Mouse (Mus musculus): ENCODE data around the gene Ptprg. TPM values are rescaled to one million over a fixed set of nuclear protein-coding genes. Genes with fewer than 3 reads are reported as not detected.

Gene Ptprg
- total and polyA plus RNA-seq, 2 experiments from 2014 or later: 8.7 to 63.4 TPM

DNA sequence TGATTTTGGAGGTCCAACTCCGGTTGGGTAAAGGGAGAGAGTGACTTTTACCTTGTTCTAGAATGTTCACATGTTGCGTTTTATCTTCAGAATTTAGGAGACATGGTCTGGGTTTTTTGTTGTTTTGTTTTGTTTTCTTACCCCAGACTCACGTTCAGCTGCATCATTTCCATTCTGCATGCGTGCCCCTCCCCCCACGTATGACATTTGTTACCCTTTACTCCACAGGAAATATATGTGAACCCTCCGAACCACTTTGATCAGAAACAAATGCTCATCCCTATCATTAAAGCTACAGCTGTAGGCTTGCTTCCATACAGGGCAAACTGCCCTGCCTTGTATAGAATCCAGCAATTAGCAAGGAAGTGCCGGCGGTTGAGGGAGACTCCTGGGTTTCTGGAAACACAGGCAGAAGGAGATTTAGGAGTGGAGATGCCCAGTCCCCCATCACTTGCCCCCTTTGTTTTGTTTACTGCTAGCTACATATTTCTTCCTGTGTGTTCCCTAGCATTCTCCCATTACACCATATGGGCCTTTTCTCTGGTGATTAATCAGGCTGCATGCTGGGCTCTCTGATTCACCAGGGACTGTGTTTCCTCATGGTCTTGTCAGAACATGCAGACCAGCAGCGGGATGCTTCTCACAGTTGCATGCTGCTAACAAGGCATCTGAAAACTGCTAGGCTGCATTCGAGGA lies 130.2 kb downstream of the Ptprg start:
- no peak overlapping the region for H3K27ac ChIP-seq (ENCODE audit: low read depth)
- H3K4me2 ChIP-seq (ENCODE audit: low read depth, low read length): no peak overlapping the region
- ATAC-seq (ENCODE audit: insufficient read depth, low read depth) (no peak), DNase-seq (ENCODE audit: low spot score) (no peak)
- H3K4me3 ChIP-seq (ENCODE audit: low read depth, low read length): no peak overlapping the region
- H3K9me3 ChIP-seq (replicated peaks; ENCODE audit: control insufficient read depth, low read length): no peaks in the 10 kb centered on the region
- no peak overlapping the region for H3K9ac ChIP-seq (replicated peaks; ENCODE audit: low read depth, low read length)
- no peaks in the 10 kb centered on the region for H3K27me3 ChIP-seq (ENCODE audit: control insufficient read depth, insufficient read depth, low read length)
- H3K4me1 ChIP-seq (ENCODE audit: control insufficient read depth, insufficient read depth): peaks cover 59% of the 10 kb centered on the region
- 56% methylated on average over 10 of the region's 10 CpGs for WGBS
- no peak for TF ChIP-seq CTCF (IDR thresholded peaks at IDR 0.05; ENCODE audit: low read depth)
- TF ChIP-seq EP300 (IDR thresholded peaks at IDR 0.05; ENCODE audit: low read depth): no peak
- no peaks in the 10 kb centered on the region for H3K36me3 ChIP-seq (replicated peaks; ENCODE audit: control insufficient read depth, insufficient read depth, low read length)

DNA sequence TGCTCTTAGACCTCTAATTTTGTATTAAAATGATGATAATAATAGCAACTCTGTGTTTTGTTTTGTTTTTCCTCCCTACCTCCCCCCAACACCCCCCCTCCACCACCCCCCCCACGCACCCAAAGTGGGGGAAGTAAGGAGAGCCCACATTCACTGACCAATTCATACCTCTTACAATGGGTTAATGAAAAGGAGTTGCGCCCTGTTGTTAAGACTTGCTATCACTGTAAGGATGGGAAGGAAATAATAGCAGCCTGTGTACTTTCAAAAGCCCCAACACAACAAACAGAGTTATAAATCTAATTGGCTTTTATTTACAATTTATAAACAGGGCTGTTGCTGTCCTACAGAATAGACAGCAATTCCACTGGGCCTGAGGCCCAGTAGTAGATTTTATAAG lies 130.8 kb downstream of the Ptprg start:
- no peak overlapping the region for H3K4me3 ChIP-seq (ENCODE audit: low read depth, low read length)
- no peaks in the 10 kb centered on the region for H3K27me3 ChIP-seq (ENCODE audit: control insufficient read depth, insufficient read depth, low read length)
- no peaks in the 10 kb centered on the region for H3K36me3 ChIP-seq (replicated peaks; ENCODE audit: control insufficient read depth, insufficient read depth, low read length)
- 58% methylated on average over 2 of the region's 2 CpGs for WGBS
- TF ChIP-seq EP300 (IDR thresholded peaks at IDR 0.05; ENCODE audit: low read depth) (no peak), CTCF (IDR thresholded peaks at IDR 0.05; ENCODE audit: low read depth) (no peak)
- ATAC-seq (ENCODE audit: insufficient read depth, low read depth) (no peak), DNase-seq (ENCODE audit: low spot score) (no peak)
- H3K9ac ChIP-seq (replicated peaks; ENCODE audit: low read depth, low read length): no peak overlapping the region
- no peaks in the 10 kb centered on the region for H3K9me3 ChIP-seq (replicated peaks; ENCODE audit: control insufficient read depth, low read length)
- no peak overlapping the region for H3K4me2 ChIP-seq (ENCODE audit: low read depth, low read length)
- H3K27ac ChIP-seq (ENCODE audit: low read depth): no peak overlapping the region
- H3K4me1 ChIP-seq (ENCODE audit: control insufficient read depth, insufficient read depth): peaks cover 59% of the 10 kb centered on the region

DNA sequence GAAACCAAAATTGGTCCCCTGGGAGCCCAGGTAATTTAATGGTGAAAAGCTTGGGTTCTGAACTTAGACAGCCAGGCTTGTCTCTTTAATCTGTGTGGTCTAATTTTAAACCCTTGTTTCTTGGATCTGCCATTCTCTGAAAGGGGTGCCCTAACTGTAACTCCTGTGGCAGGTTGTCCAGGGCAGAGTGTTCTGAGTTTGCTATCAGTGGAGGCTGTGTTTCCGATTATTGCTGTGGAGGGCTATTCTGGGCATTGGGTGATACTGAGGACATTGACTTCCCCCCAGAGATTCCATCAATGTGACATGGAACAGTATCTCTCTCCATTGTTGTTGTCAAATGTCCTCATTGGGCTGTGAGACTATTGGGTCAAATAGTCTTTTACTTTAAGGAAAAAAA lies 134.2 kb downstream of the Ptprg start:
- Histone ChIP-seq H3K4me2 (ENCODE audit: low read depth, low read length) (no peak overlapping the region), H3K4me1 (ENCODE audit: control insufficient read depth, insufficient read depth) (peaks cover 42% of the 10 kb centered on the region), H3K4me3 (ENCODE audit: low read depth, low read length) (no peak overlapping the region), H3K27ac (ENCODE audit: low read depth) (peak overlapping the region; percentile 38; the same call in 1 of the 2 replicates), H3K9ac (replicated peaks; ENCODE audit: low read depth, low read length) (no peak overlapping the region), H3K36me3 (replicated peaks; ENCODE audit: control insufficient read depth, insufficient read depth, low read length) (no peaks in the 10 kb centered on the region), H3K9me3 (replicated peaks; ENCODE audit: control insufficient read depth, low read length) (no peaks in the 10 kb centered on the region), H3K27me3 (ENCODE audit: control insufficient read depth, insufficient read depth, low read length) (no peaks in the 10 kb centered on the region)
- no peak for TF ChIP-seq EP300 (IDR thresholded peaks at IDR 0.05; ENCODE audit: low read depth)
- no peak for TF ChIP-seq CTCF (IDR thresholded peaks at IDR 0.05; ENCODE audit: low read depth)
- 7% methylated on average over 1 of the region's 1 CpGs for WGBS
- ATAC-seq (ENCODE audit: insufficient read depth, low read depth) (no peak), DNase-seq (ENCODE audit: low spot score) (no peak)

DNA sequence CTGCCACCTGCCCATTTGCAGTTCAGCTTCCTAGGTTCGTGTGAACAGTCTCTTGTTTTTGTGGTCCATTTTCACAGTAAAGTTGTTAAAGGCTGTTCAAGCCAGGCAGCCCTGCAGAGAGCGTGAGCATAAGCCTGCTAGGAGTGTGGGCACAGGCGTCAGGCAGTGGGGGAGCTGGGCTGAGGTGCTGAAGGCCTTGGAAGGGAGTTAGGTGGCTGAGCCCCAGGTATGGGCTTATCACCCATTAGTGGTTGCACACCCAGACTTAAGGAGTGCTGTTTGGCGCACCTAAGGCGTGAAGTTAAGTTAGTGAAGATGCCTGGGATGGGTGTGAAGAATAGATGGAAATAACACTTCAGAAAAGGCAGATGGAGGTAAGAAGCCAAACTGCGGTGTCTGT lies 134.8 kb downstream of the Ptprg start:
- Histone ChIP-seq H3K9ac (replicated peaks; ENCODE audit: low read depth, low read length) (no peak overlapping the region), H3K9me3 (replicated peaks; ENCODE audit: control insufficient read depth, low read length) (no peaks in the 10 kb centered on the region), H3K27ac (ENCODE audit: low read depth) (peak overlapping the region; percentile 38; the same call in 1 of the 2 replicates), H3K27me3 (ENCODE audit: control insufficient read depth, insufficient read depth, low read length) (no peaks in the 10 kb centered on the region), H3K4me2 (ENCODE audit: low read depth, low read length) (no peak overlapping the region), H3K4me1 (ENCODE audit: control insufficient read depth, insufficient read depth) (peaks cover 42% of the 10 kb centered on the region), H3K36me3 (replicated peaks; ENCODE audit: control insufficient read depth, insufficient read depth, low read length) (no peaks in the 10 kb centered on the region), H3K4me3 (ENCODE audit: low read depth, low read length) (no peak overlapping the region)
- TF ChIP-seq CTCF (IDR thresholded peaks at IDR 0.05; ENCODE audit: low read depth) (0 out of 2 replicates have a peak, but pooled peaks have one; percentile 1), EP300 (IDR thresholded peaks at IDR 0.05; ENCODE audit: low read depth) (no peak)
- WGBS: 73% methylated on average over 6 of the region's 6 CpGs
- ATAC-seq (ENCODE audit: insufficient read depth, low read depth) (no peak), DNase-seq (ENCODE audit: low spot score) (no peak)

DNA sequence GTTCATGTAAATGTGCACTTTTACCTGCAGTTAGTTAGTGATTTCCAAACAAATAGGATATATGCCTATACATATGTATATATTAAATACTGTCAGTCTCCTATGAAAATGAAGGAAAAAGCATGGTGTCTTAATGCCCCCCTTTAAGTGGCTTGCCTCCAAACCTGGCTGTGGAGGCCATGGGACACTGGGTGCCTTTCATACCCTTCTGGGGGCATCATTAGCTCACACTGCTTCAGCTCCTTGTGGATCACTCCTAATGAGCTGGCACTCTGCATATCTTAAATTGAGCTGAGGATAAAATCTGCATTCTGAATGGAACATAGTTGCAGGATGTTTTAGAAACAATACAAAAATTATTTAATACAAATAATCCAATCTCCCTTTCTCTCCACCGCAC lies 136.7 kb downstream of the Ptprg start:
- H3K27me3 ChIP-seq (ENCODE audit: control insufficient read depth, insufficient read depth, low read length): no peaks in the 10 kb centered on the region
- no peaks in the 10 kb centered on the region for H3K9me3 ChIP-seq (replicated peaks; ENCODE audit: control insufficient read depth, low read length)
- no peak for ATAC-seq (ENCODE audit: insufficient read depth, low read depth)
- H3K4me3 ChIP-seq (ENCODE audit: low read depth, low read length): no peak overlapping the region
- TF ChIP-seq EP300 (IDR thresholded peaks at IDR 0.05; ENCODE audit: low read depth) (no peak), CTCF (IDR thresholded peaks at IDR 0.05; ENCODE audit: low read depth) (no peak)
- H3K4me1 ChIP-seq (ENCODE audit: control insufficient read depth, insufficient read depth): peaks cover 32% of the 10 kb centered on the region
- no peak overlapping the region for H3K4me2 ChIP-seq (ENCODE audit: low read depth, low read length)
- no peak overlapping the region for H3K27ac ChIP-seq (ENCODE audit: low read depth)
- no peaks in the 10 kb centered on the region for H3K36me3 ChIP-seq (replicated peaks; ENCODE audit: control insufficient read depth, insufficient read depth, low read length)
- H3K9ac ChIP-seq (replicated peaks; ENCODE audit: low read depth, low read length): no peak overlapping the region
- no peak for DNase-seq (ENCODE audit: low spot score)
- WGBS: 87% methylated on average over 1 of the region's 1 CpGs

DNA sequence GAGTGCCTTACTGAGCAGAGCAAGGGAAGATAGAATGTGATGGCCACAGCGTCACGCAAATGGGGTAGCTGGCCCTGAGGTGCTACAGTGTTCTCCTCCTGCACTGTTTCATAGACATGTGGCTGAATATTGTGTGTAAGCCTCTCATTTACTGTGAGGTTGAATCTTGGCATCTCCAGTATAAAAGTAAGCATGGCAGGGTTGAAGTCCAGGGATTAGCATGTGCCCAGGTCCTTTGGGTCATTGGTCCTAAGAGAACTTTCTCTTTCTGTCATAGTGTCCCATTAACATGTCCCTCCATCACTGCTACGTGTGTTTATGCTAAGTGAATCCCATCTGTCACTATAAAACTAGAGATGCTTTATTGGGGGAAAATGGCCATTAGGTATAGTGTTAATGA lies 138.2 kb downstream of the Ptprg start:
- Histone ChIP-seq H3K4me2 (ENCODE audit: low read depth, low read length) (no peak overlapping the region), H3K9me3 (replicated peaks; ENCODE audit: control insufficient read depth, low read length) (no peaks in the 10 kb centered on the region), H3K9ac (replicated peaks; ENCODE audit: low read depth, low read length) (no peak overlapping the region), H3K4me3 (ENCODE audit: low read depth, low read length) (no peak overlapping the region), H3K27me3 (ENCODE audit: control insufficient read depth, insufficient read depth, low read length) (no peaks in the 10 kb centered on the region), H3K27ac (ENCODE audit: low read depth) (no peak overlapping the region), H3K36me3 (replicated peaks; ENCODE audit: control insufficient read depth, insufficient read depth, low read length) (no peaks in the 10 kb centered on the region), H3K4me1 (ENCODE audit: control insufficient read depth, insufficient read depth) (peaks cover 35% of the 10 kb centered on the region)
- 91% methylated on average over 3 of the region's 3 CpGs for WGBS
- DNase-seq (ENCODE audit: low spot score) (no peak), ATAC-seq (ENCODE audit: insufficient read depth, low read depth) (no peak)
- TF ChIP-seq EP300 (IDR thresholded peaks at IDR 0.05; ENCODE audit: low read depth) (no peak), CTCF (IDR thresholded peaks at IDR 0.05; ENCODE audit: low read depth) (no peak)
